Mouse (Mus musculus) lung, postnatal 4 days (tissue): ENCODE data around the gene Gm10715.
"Not testable (repeated sequence)": the region's sequence is repeated elsewhere in the genome, so short reads cannot be mapped to it uniquely, and the experiment has no call there.

Experiments used
- DNase-seq, 2 experiments: peaks; one replicate each; pipeline ENCODE4 v3.0.0; 2021

Gm10715 gene

DNA sequence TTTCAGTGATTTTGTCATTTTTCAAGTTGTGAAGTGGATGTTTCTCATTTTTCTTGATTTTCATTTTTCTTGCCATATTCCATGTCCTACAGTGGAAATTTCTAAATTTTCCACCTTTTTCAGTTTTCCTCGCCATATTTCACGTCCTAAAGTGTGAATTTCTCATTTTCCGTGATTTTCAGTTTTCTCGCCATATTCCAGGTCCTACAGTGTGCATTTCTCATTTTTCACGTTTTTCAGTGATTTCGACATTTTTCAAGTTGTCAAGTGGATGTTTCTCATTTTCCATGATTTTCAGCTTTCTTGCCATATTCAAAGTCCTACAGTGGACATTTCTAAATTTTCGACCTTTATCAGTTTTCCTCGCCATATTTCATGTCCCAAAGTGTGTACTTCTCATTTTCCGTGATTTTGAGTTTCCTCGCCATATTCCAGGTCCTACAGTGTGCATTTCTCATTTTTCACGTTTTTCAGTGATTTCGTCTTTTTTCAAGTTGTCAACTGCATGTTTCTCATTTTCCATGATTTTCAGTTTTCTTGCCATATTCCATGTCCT is 11.7 kb upstream of the Gm10715 start, which contains the start of gene Gm10717:
Gm10717 (plus strand) TSS at position 506 of the 556 bp plus-strand sequence.
- DNase-seq: peak; percentile 61 to 71

DNA sequence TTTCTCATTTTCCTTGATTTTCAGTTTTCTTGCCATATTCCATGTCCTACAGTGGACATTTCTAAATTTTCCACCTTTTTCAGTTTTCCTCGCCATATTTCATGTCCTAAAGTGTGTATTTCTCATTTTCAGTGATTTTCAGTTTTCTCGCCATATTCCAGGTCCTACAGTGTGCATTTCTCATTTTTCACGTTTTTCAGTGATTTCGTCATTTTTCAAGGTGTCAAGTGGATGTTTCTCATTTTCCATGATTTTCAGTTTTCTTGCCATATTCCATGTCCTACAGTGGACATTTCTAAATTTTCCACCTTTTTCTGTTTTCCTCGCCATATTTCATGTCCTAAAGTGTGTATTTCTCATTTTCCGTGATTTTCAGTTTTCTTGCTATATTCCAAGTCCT is 11.0 kb upstream of the Gm10715 start:
- DNase-seq: peak; percentile 75 to 87

DNA sequence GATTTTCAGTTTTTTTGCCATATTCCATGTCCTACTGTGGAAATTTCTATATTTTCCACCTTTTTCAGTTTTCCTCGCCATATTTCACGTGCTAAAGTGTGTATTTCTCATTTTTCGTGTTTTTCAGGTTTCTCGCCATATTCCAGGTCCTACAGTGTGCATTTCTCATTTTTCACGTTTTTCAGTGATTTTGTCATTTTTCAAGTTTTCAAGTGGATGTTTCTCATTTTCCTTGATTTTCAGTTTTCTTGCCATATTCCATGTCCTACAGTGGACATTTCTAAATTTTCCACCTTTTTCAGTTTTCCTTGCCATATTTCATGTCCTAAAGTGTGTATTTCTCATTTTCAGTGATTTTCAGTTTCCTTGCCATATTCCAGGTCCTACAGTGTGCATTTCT is 10.5 kb upstream of the Gm10715 start:
- DNase-seq: not testable (repeated sequence)

- not testable (repeated sequence) for DNase-seq
Measured at GRCm38 (mm10) chr9:3026741-3027140, 9.9 kb upstream of the Gm10715 start.

GRCm38 (mm10) chr9:3027200-3027599 is 9.5 kb upstream of the Gm10715 start:
- not testable (repeated sequence) for DNase-seq

DNA sequence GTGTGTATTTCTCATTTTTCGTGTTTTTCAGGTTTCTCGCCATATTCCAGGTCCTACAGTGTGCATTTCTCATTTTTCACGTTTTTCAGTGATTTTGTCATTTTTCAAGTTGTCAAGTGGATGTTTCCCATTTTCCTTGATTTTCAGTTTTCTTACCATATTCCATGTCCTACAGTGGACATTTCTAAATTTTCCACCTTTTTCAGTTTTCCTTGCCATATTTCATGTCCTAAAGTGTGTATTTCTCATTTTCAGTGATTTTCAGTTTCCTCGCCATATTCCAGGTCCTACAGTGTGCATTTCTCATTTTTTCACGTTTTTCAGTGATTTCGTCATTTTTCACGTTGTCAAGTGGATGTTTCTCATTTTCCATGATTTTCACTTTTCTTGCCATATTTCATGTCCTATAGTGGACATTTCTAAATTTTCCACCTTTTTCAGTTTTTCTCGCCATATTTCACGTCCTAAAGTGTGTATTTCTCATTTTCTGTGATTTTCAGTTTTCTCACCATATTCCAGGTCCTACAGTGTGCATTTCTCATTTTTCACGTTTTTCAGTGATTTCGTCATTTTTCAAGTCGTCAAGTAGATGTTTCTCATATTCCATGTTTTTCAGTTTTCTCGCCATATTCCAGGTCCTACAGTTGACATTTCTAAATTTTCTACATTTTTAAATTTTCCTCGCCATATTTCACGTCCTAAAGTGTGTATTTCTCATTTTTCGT is 7.2 kb upstream of the Gm10715 start:
- peak; percentile 48 to 53 for DNase-seq

DNA sequence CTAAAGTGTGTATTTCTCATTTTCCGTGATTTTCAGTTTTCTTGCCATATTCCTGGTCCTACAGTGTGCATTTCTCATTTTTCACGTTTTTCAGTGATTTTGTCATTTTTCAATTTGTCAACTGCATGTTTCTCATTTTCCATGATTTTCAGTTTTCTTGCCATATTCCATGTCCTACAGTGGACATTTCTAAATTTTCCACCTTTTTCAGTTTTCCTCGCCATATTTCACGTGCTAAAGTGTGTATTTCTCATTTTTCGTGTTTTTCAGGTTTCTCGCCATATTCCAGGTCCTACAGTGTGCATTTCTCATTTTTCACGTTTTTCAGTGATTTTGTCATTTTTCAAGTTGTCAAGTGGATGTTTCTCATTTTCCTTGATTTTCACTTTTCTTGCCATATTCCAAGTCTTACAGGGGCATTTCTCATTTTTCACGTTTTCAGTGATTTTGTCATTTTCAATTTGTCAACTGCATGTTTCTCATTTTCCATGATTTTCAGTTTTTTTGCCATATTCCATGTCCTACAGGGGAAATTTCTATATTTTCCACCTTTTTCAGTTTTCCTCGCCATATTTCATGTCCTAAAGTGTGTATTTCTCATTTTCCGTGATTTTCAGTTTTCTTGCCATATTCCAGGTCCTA is 5.9 kb upstream of the Gm10715 start:
- not testable (repeated sequence) for DNase-seq

- not testable (repeated sequence) for DNase-seq
Measured at GRCm38 (mm10) chr9:3034299-3034698, 2.4 kb upstream of the Gm10715 start, which contains the start of gene Gm17535. Gene Gm17535 (plus strand): TSS chr9:3034599.

DNA sequence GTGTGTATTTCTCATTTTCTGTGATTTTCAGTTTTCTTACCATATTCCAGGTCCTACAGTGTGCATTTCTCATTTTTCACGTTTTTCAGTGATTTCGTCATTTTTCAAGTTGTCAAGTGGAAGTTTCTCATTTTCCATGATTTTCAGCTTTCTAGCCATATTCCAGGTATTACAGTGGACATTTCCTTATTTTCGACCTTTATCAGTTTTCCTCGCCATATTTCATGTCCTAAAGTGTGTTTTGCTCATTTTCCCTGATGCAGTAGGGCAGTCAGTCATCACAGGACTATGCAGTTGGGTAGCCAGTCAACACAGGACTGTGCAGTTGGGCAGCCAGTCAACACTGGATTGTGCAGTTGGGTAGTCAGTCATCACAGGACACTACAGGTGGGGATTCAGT is 1.5 kb downstream of the Gm10715 start:
- not testable (repeated sequence) for DNase-seq
